Mouse (Mus musculus) liver, postnatal 0 days (tissue): ENCODE data around the gene Fam155a. TPM values are rescaled to one million over a fixed set of nuclear protein-coding genes. Genes with fewer than 3 reads are reported as not detected.

Experiments
- ATAC-seq: fragments of 200-750 bp; cut with Nextera tagmentation; 2 replicates; pipeline ENCODE4 v1.8.0; 2017; ENCODE audit warnings: mild to moderate bottlenecking, moderate library complexity
- DNase-seq: peaks from one replicate; pipeline ENCODE4 v3.0.0-alpha.2; 2016
- H3K27ac ChIP-seq: fragments of 300-500 bp; sonication (generic); 2 replicates; pipeline ENCODE4 v1.5.1; 2014; ENCODE audit warnings: antibody characterized with exemption, moderate library complexity, mild to moderate bottlenecking, low read depth
- H3K27me3 ChIP-seq: fragments of 300-500 bp; sonication (generic); 2 replicates; pipeline ENCODE4 v1.6.1; 2014; ENCODE audit warnings: low read length, control low read depth, mixed read lengths; ENCODE audit not compliant: insufficient read depth
- H3K36me3 ChIP-seq: fragments of 300-500 bp; sonication (generic); replicated peaks from 2 replicates; pipeline ENCODE4 v1.6.1; 2014; ENCODE audit warnings: mild to moderate bottlenecking, control low read depth, low read length, moderate library complexity, mixed read lengths; ENCODE audit not compliant: insufficient read depth
- H3K4me1 ChIP-seq: fragments of 300-500 bp; sonication (generic); 2 replicates; pipeline ENCODE4 v1.6.1; 2014; ENCODE audit warnings: antibody characterized with exemption, mild to moderate bottlenecking, control low read depth; ENCODE audit not compliant: insufficient read depth
- H3K4me2 ChIP-seq: fragments of 300-500 bp; sonication (generic); 2 replicates; pipeline ENCODE4 v1.6.1; 2014; ENCODE audit warnings: low read depth, mild to moderate bottlenecking, low read length, moderate library complexity, mixed read lengths
- H3K4me3 ChIP-seq: fragments of 300-500 bp; sonication (generic); 2 replicates; pipeline ENCODE4 v1.5.1; 2014; ENCODE audit warnings: low read depth, low read length
- H3K9ac ChIP-seq: fragments of 300-500 bp; sonication (generic); replicated peaks from 2 replicates; pipeline ENCODE4 v1.6.1; 2014; ENCODE audit warnings: mild to moderate bottlenecking, moderate library complexity
- H3K9me3 ChIP-seq: fragments of 300-500 bp; sonication (generic); 2 replicates; pipeline ENCODE4 v1.6.1; 2016; ENCODE audit warnings: mild to moderate bottlenecking, control low read depth, low read length, mixed read lengths
- CTCF ChIP-seq: sonication (generic); IDR thresholded peaks from 2 replicates; pipeline ENCODE4 v1.5.1; 2016; ENCODE audit warnings: antibody characterized with exemption, low read depth
- EP300 ChIP-seq: IDR thresholded peaks from 2 replicates; pipeline ENCODE4 v1.6.1; 2016; ENCODE audit warnings: antibody characterized with exemption, low read depth, mild to moderate bottlenecking
- WGBS: fragments of 180-500 bp; shearing (Covaris S2); extraction: QIAGEN DNeasy Blood & Tissue Kit; methylation state at CpG from one replicate; pipeline ENCODE4 v1.1.7; 2014; ENCODE audit not compliant: insufficient replicate concordance; 5-methylcytosine and 5-hydroxymethylcytosine counted together
- polyA plus RNA-seq: library from polyadenylated mRNA; unstranded; fragments of >200 nt; fragmentation: Nextera tagmentation; extraction: Ambion mirVana; gene quantifications from 2 replicates; pipeline ENCODE4 v1.2.1, GENCODE M21; 2015

Fam155a gene
- polyA plus RNA-seq, 1 experiment from 2014 or later, result not detected

DNA sequence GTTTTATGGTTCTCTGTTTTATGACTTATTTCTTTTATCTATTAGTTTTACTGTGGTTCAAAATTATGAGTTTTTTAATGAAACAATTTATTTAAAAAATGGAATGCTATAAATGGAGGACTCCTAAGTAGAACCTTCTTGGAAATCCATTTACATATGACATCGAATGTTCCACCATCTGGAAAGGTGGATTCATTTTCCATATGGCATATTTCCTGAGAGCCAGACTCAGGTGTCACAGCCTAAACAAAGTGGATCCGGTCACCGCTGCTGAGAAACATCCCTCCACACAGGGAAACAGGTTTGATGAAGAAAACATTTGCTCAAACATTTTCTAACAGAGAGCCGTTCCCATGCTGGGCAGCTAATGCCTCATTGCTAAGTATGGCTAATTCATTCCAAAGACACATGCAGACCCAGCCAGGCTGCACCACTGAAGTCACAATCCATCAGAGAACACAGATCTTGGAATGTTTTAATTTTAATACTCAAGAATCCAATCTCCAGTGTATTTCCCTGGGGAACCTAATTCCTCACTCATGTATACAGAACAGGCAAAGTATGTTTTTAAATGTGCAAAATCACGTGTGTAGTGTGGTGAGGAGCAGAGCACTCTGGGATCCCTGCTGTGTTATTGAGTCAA is 235.1 kb downstream of the Fam155a start:
- ATAC-seq (no peak), DNase-seq (no peak)
- no peak overlapping the region for H3K27ac ChIP-seq
- H3K4me2 ChIP-seq, result no peak overlapping the region
- H3K27me3 ChIP-seq, result no peaks in the 10 kb centered on the region
- H3K4me1 ChIP-seq, result no peaks in the 10 kb centered on the region
- no peak overlapping the region for H3K4me3 ChIP-seq
- H3K9ac ChIP-seq, result no peak overlapping the region
- no peak for TF ChIP-seq EP300
- TF ChIP-seq CTCF, result no peak
- 74% methylated on average over 5 of the region's 5 CpGs for WGBS
- H3K9me3 ChIP-seq, result no peaks in the 10 kb centered on the region; the same call in 1 of the 2 replicates
- H3K36me3 ChIP-seq, result no peaks in the 10 kb centered on the region

DNA sequence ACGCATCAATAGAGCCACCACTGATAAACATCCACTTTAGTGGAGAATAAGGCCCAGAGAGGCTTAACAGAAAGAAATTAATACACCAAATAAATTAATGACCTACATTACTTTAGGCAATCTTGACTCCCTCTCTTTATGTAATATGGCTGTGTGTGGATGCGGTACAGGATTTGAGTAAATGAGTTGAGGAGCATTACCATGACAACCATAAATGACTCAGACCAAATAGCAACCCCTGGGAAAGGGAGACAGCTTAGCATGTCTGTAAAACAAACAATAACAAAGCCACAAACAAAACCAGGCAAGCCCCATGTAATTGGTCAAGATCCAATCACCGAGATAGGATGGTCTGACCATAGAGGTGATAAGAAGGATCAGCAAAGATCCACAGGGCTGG is 244.4 kb downstream of the Fam155a start:
- DNase-seq (no peak), ATAC-seq (no peak)
- TF ChIP-seq EP300 (no peak), CTCF (no peak)
- Histone ChIP-seq H3K4me2 (no peak overlapping the region), H3K27me3 (no peaks in the 10 kb centered on the region), H3K36me3 (no peaks in the 10 kb centered on the region), H3K9me3 (no peaks in the 10 kb centered on the region; the same call in 1 of the 2 replicates), H3K4me1 (no peaks in the 10 kb centered on the region), H3K4me3 (no peak overlapping the region), H3K9ac (no peak overlapping the region), H3K27ac (no peak overlapping the region)
- 82% methylated on average over 3 of the region's 3 CpGs for WGBS

DNA sequence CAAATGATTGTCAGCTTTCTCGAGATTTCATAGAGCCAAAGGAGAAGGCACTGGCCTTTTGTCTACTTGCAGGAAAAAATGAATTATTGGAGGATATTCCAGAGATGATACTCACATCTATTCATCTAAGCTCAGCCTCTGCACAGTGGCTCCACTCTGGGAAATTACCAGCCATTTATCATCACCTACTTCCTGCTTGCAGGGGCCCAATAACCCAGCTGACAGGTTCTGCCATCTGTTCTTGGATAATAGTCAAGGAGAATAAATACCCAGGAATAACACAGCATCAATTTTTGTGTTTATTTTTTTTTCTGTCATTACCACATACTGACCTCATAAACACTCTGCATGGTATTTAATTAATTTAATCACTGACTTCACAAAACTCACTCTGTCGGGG is 249.4 kb downstream of the Fam155a start:
- Histone ChIP-seq H3K36me3 (no peaks in the 10 kb centered on the region), H3K4me2 (no peak overlapping the region), H3K4me1 (no peaks in the 10 kb centered on the region), H3K27me3 (no peaks in the 10 kb centered on the region), H3K9ac (no peak overlapping the region), H3K4me3 (no peak overlapping the region), H3K9me3 (no peaks in the 10 kb centered on the region), H3K27ac (no peak overlapping the region)
- TF ChIP-seq EP300 (no peak), CTCF (no peak)
- 68% methylated on average over 2 of the region's 2 CpGs for WGBS
- ATAC-seq (no peak), DNase-seq (no peak)

DNA sequence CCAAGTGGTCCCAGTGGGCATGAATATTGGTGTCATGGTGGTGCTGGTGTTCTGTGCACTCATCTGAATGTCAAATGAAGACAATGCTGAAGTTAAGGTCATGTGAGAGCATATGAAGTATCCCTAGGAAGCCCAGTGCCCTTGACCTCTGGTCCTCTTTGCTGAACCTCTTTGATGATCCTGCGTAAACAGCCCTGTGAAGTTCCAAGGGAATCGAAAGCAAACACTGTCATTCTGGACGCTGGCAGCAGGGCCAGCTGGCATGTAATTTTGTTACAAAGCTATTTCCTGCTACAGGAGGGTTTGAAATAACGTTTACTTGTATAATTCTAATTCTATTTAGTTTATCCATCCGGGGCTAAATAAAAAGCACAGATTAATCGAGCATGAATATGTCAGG is 270.2 kb downstream of the Fam155a start:
- peak; percentile 14 for DNase-seq
- Histone ChIP-seq H3K4me2 (no peak overlapping the region), H3K27ac (no peak overlapping the region), H3K9ac (no peak overlapping the region), H3K4me3 (no peak overlapping the region), H3K4me1 (no peaks in the 10 kb centered on the region), H3K36me3 (no peaks in the 10 kb centered on the region), H3K27me3 (no peaks in the 10 kb centered on the region), H3K9me3 (no peaks in the 10 kb centered on the region)
- peak; percentile 50; the same call in 1 of the 2 replicates for ATAC-seq
- TF ChIP-seq CTCF (no peak), EP300 (no peak)
- 44% methylated on average over 6 of the region's 6 CpGs for WGBS

DNA sequence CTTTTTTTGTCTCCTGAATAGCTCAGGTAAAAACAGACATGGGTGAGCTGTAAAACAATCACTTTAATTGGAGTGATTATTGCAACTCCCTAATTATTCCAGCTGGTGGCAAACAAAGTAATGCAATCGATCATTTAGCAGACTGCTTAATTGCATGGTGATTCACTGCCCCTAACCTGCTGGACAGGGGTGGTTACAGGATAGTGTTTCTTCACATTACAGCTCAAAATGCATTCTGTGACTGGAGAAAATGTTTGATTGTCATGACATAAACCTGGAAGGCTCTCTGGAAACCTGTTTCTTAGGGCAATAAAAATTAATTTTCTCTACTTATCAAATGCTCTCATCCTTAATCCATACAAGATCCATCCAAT is 276.7 kb downstream of the Fam155a start:
- H3K27me3 ChIP-seq, result no peaks in the 10 kb centered on the region
- no peak overlapping the region for H3K4me2 ChIP-seq
- H3K9ac ChIP-seq, result no peak overlapping the region
- DNase-seq (no peak), ATAC-seq (no peak)
- no peak for TF ChIP-seq CTCF
- TF ChIP-seq EP300, result no peak
- no peak overlapping the region for H3K4me3 ChIP-seq
- no peaks in the 10 kb centered on the region for H3K9me3 ChIP-seq
- H3K27ac ChIP-seq, result no peak overlapping the region
- no peaks in the 10 kb centered on the region for H3K36me3 ChIP-seq
- no peaks in the 10 kb centered on the region for H3K4me1 ChIP-seq
- WGBS, result 59% methylated on average over 1 of the region's 1 CpGs

DNA sequence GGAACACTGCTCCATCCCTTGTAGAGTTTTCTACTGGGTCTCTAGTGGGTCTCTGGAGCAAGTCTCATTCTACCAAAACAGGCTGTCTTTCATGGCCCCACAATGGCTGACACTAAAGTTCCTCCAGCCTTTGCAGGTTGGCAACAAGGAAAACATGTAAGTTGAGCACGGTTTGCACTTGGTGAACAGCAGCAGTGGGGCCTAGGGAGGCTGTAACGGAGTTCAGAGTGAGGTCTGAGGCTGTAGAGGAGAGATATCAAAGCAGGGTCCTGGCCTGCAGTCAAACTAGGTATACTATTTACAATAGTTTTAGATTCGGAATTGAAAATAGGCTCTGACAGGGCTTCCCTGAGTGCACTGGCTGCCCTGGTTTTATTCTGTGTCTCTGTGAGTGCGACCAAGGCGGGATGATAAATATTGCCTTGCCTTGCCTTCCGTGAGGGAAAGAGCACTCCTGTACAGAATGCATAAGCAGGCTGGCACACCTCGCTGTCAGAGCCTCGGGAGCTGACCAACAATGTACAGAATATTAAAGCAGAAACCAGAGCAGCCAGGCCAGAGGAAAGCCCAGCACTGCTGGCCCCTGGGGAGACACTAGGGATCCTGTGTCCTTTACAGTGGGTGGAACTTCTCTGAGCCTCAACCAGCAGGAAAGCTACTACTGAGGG is 277.3 kb downstream of the Fam155a start:
- Histone ChIP-seq H3K4me2 (no peak overlapping the region), H3K36me3 (no peaks in the 10 kb centered on the region), H3K9me3 (no peaks in the 10 kb centered on the region), H3K9ac (no peak overlapping the region), H3K4me1 (no peaks in the 10 kb centered on the region), H3K4me3 (no peak overlapping the region), H3K27me3 (no peaks in the 10 kb centered on the region), H3K27ac (no peak overlapping the region)
- TF ChIP-seq CTCF (no peak), EP300 (no peak)
- no peak for DNase-seq
- WGBS, result 71% methylated on average over 8 of the region's 8 CpGs
- no peak for ATAC-seq
